Mouse (Mus musculus): Measurements from ENCODE around the gene Bud23.
"Not testable (repeated sequence)": the region's sequence is repeated elsewhere in the genome, so short reads cannot be mapped to it uniquely, and the experiment has no call there.

Gene Bud23

DNA sequence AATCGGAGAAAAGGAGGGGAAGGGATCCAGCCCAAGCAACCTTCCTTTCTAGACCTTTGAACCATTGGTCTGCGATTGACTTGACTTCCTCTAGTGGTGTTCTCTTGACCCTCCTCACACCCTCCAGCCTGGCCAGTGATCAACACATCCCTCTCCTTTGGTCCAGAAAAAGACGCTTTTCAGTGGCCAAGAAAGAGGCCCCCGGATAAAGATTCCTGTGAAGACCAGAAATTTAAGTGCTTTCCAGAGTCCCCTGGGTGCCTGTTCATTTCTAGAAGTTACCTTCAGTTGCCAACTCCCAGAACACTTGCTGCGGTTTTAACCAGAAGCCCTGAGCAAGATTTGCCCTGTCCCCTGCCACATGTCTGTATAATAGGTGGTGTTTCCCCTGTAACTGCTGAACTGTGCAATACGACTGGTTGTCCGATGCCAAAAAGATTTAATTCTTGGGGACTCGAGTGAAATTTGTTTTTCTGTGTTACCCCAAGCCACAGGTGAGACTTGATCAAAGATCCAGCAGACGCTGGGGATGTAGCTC, at the start of gene Bud23:
Bud23 (minus strand) TSS at position 51 of the 538 bp plus-strand sequence.
- DNase-seq (ENCODE audit: low read depth) = not testable (repeated sequence)

DNA sequence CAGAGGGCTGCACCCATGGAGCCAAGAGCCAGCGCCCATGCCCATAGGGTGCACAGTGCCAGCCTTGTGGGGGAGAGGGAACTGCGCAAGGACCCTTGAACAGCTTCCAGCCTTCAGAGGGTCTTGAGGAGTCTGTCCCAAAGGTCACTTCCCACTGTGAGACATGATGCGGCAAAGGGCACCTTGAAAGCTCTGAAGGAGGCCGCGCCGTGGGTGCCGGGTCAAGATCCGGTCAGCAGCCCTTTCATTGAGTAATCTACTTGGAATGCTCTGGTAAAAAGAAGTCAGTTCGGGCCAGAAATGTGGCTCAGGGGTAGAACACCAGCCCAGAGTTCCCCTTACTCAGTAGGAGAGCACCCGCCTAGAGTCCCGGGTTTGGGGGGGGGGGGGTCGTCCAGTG, 49.0 kb upstream of the Bud23 start:
- no peak for DNase-seq (ENCODE audit: low read depth)

DNA sequence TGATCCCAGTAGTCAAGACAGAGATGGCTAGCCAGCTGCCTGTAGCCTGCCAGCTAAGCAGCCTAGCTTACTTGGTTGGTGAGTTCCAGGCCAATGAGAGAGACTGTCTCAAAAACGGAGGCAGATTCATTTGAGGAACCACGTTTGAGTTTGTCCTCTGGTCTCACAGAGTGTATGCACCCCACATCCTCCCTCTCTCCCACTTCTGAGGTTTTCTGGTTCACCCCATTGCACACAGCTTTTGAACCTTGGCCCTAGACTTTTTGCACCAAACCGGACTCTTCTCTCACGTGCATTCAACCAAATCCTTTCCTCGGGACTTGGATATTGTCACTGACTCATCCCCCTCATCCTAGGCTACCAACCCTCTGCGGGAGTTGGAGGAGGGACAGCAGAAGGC, 45.2 kb upstream of the Bud23 start:
- DNase-seq (ENCODE audit: low read depth) = no peak

- no peak for DNase-seq (ENCODE audit: low read depth)
Observed at GRCm38 (mm10) chr5:135109426-135109825, 44.7 kb upstream of the Bud23 start.

GRCm38 (mm10) chr5:135109017-135109416, 44.3 kb upstream of the Bud23 start:
- DNase-seq (ENCODE audit: low read depth) = no peak

GRCm38 (mm10) chr5:135107521-135108501, 43.1 kb upstream of the Bud23 start:
- no peak for DNase-seq (ENCODE audit: low read depth)

- DNase-seq (ENCODE audit: low read depth) = no peak
Observed at GRCm38 (mm10) chr5:135106758-135107256, 42.0 kb upstream of the Bud23 start.

DNA sequence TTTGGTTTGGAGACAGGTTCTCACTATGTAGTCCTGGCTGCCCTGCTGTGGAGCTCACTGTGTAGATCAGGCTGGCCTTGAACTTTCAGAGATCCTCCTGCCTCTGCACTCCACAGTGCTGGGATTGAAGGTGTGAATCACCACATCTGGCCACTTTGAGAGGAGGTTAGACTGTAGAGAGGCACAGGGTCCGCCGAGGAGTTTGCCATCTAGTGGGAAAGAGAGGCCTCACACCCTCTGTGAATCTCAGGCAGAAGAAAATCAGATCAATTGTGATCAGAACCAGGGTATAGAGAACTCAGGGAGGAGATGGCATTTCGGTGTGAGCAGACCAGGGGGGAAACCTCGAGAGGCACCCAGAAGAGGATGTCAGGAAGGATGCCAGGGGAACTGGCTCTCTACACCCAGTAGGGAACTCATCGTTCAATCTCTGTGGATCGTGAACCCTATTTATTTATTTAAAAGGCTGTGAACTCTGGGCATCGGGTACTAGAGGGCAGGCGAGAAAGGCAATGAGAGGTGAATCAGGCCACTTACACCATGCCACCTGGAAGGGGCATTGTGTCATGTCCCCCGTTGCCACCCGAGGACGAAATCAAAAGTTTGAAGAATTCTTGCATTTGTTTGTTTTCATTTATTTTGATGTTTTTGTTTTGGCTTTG, 39.4 kb upstream of the Bud23 start:
- DNase-seq (ENCODE audit: low read depth) = no peak

- peak; percentile 60 for DNase-seq (ENCODE audit: low read depth)
Observed at GRCm38 (mm10) chr5:135100981-135101380, 36.2 kb upstream of the Bud23 start.

- DNase-seq (ENCODE audit: low read depth) = no peak
Observed at GRCm38 (mm10) chr5:135089653-135090052, 24.9 kb upstream of the Bud23 start, which contains the start of gene Mlxipl. Gene Mlxipl, plus strand, starts transcription at chr5:135089890.

GRCm38 (mm10) chr5:135086871-135087270, 22.1 kb upstream of the Bud23 start:
- no peak for DNase-seq (ENCODE audit: low read depth)

- DNase-seq (ENCODE audit: low read depth) = no peak
Observed at GRCm38 (mm10) chr5:135080539-135080938, 15.8 kb upstream of the Bud23 start.

- DNase-seq (ENCODE audit: low read depth) = no peak
Observed at GRCm38 (mm10) chr5:135079578-135079977, 14.8 kb upstream of the Bud23 start.

- DNase-seq (ENCODE audit: low read depth) = no peak
Observed at GRCm38 (mm10) chr5:135078482-135078810, 13.7 kb upstream of the Bud23 start.

GRCm38 (mm10) chr5:135077564-135078481, 13.1 kb upstream of the Bud23 start, which contains the start of gene Vps37d:
Gene Vps37d, minus strand, starts transcription at chr5:135078266.
- DNase-seq (ENCODE audit: low read depth) = peak; percentile 37

- DNase-seq (ENCODE audit: low read depth) = no peak
Observed at GRCm38 (mm10) chr5:135076931-135077505, 12.3 kb upstream of the Bud23 start.

DNA sequence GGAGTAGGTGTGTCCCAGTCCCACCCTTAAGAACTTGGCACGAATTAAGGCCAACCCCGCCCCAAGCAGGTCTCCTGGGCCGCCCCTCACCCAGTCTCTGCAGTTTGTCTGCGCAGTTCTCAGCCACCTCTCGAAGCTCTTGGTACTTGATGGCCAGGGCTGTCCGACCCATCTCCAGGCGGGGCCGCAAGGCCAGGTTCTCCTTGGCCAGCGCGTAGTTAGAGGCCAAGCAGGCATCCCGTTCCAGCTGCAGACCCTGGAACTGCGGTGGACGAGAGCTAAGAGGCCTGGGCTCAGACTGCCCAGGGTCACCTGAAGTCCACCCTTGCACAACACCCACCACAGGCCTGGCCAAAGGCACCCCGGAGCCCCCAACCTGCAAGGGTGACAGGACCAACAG, 11.6 kb upstream of the Bud23 start:
- DNase-seq (ENCODE audit: low read depth) = no peak

- no peak for DNase-seq (ENCODE audit: low read depth)
Observed at GRCm38 (mm10) chr5:135075655-135076054, 10.9 kb upstream of the Bud23 start.

- DNase-seq (ENCODE audit: low read depth) = no peak
Observed at GRCm38 (mm10) chr5:135073349-135074150, 8.8 kb upstream of the Bud23 start.

GRCm38 (mm10) chr5:135072720-135073119, 8.0 kb upstream of the Bud23 start:
- no peak for DNase-seq (ENCODE audit: low read depth)

Measured in fibroblast of lung, adult 2 months (primary cell).